Mouse (Mus musculus) stomach, embryonic 16.5 days (tissue): ENCODE results near the gene Pqbp1. TPM values are rescaled to one million over a fixed set of nuclear protein-coding genes. Genes with fewer than 3 reads are reported as not detected.

ENCODE experiments used
- ATAC-seq: fragments of 200-750 bp; cut with Nextera tagmentation; 2 replicates; pipeline ENCODE4 v1.8.0; 2017; ENCODE audit warnings: moderate number of reproducible peaks, moderate TSS enrichment; ENCODE audit not compliant: insufficient read depth, low FRiP score
- H3K27ac ChIP-seq: fragments of 300-500 bp; sonication (generic); 2 replicates; pipeline ENCODE4 v1.5.1; 2014; ENCODE audit warnings: low read length
- H3K27me3 ChIP-seq: fragments of 300-500 bp; sonication (generic); 2 replicates; pipeline ENCODE4 v1.6.1; 2014; ENCODE audit warnings: low read length, control low read depth, mixed read lengths; ENCODE audit not compliant: control insufficient read depth, insufficient read depth
- H3K36me3 ChIP-seq: fragments of 300-500 bp; sonication (generic); 2 replicates; pipeline ENCODE4 v1.6.1; 2014; ENCODE audit warnings: low read length; ENCODE audit not compliant: control insufficient read depth, insufficient read depth
- H3K4me1 ChIP-seq: fragments of 300-500 bp; sonication (generic); 2 replicates; pipeline ENCODE4 v1.6.1; 2014; ENCODE audit warnings: low read length, control low read depth, mixed read lengths; ENCODE audit not compliant: control insufficient read depth, insufficient read depth
- H3K4me2 ChIP-seq: fragments of 300-500 bp; sonication (generic); 2 replicates; pipeline ENCODE4 v1.6.1; 2014; ENCODE audit warnings: low read depth, low read length, mixed read lengths
- H3K4me3 ChIP-seq: fragments of 300-500 bp; sonication (generic); replicated peaks from 2 replicates; pipeline ENCODE4 v1.5.1; 2014; ENCODE audit warnings: mild to moderate bottlenecking, low read length
- H3K9ac ChIP-seq: fragments of 300-500 bp; sonication (generic); 2 replicates; pipeline ENCODE4 v1.6.1; 2014; ENCODE audit warnings: low read length
- H3K9me3 ChIP-seq: fragments of 300-500 bp; sonication (generic); replicated peaks from 2 replicates; pipeline ENCODE4 v1.6.1; 2016; ENCODE audit warnings: low read length, control low read depth; ENCODE audit not compliant: control insufficient read depth
- WGBS: fragments of 180-500 bp; shearing (Covaris S2); extraction: QIAGEN DNeasy Blood & Tissue Kit; methylation state at CpG from one replicate; pipeline ENCODE4 v1.1.7; 2014; 5-methylcytosine and 5-hydroxymethylcytosine counted together
- polyA plus RNA-seq: library from polyadenylated mRNA; unstranded; fragments of >200 nt; fragmentation: Nextera tagmentation; extraction: Ambion mirVana; gene quantifications from 2 replicates; pipeline ENCODE4 v1.2.1, GENCODE M21; 2015

The Pqbp1 gene
- polyA plus RNA-seq, result 99.8 and 104 TPM in 2 replicates

DNA sequence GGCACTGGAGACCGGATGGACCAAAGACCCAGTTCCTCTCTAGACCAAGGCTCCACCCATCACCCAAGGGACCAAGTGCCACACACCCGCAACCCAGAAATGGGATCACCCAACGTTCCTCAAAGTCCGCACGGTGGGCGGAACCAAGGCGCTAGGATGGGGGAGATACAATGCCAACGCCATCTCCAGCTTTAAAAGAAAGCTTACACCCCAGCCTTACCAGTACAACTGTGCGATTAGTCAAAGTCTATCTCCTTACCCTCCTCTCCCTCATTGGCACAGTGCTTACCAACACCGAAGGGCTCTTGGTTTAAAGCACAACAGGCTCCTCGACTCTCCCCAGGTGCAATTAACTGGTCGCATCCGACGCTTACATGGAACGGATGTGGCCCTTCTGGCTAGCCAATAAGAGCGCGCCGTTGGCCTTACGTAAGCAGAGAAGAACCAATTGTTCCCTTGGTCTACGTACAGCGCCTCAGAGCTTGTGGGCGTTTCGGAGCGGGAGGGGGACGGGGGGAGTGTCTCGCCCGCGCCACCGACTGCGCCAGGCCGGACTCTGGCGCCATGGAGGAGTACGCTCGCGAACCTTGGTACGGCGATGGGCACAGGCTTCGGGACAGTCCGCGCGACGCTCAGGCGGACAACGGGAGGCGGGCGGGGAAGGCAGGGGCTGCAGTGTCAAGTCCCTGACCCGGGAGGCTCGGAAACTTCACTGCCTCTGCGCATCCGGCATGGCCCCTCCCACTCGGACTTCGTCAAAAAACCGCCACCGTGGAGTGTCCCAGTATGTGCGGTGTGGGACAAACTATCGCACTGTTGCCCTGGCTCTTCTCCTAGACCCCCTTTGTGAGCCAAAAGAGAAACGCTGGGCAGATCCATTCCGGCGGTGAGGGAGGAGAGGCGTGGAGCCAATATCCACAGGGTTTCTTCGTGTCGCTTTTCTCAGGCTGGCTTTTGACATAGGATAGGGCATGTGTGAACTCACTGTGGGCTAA is at the start of gene Pqbp1, which contains the start of gene Timm17b:
Gene Pqbp1 (minus strand): TSS at position 390 of the 995 bp plus-strand sequence.
Gene Timm17b (plus strand): TSS at position 478 of the 995 bp plus-strand sequence.
- peak within 1 kb of the TSS; percentile 83 for H3K27ac ChIP-seq
- peak within 1 kb of the TSS; percentile 70 for H3K9ac ChIP-seq
- peak; percentile 99 for ATAC-seq
- no peaks in the 10 kb centered on the region for H3K9me3 ChIP-seq
- no peaks in the 10 kb centered on the region for H3K27me3 ChIP-seq
- H3K36me3 ChIP-seq, result peaks cover 4% of the 10 kb centered on the region; the same call in 1 of the 2 replicates
- 13% methylated on average over 61 of the region's 62 CpGs for WGBS
- H3K4me1 ChIP-seq, result no peaks in the 10 kb centered on the region
- H3K4me3 ChIP-seq, result peak within 1 kb of the TSS; percentile 61
- H3K4me2 ChIP-seq, result peak within 1 kb of the TSS; percentile 60

DNA sequence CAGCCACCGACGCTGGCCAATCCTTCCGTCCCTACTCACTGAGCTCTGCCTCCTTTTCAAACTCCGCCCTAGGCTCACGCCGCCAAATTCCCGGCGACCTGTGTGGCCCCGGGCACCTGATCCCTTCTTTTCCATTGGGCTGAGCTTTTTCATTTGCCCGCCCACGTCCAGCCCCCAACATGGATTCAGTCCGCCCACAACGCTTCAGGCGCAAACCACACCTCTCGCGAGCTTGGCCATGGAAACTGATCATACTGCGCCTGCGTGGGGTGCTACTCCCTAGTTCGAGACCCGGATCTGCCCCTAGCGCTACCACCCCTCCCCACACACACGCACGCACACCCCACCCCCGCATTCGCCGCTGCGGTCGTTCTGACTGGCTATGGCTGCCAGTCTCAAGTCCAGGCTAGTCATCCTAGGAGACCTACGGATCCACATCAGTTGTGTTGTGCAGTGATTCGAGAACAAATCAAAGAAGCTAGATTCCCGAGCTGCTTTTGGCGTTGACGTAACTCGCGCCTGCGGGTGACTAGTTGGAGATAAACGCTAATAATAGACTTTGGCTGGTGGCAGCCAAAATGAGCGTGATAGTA is 48.9 kb upstream of the Pqbp1 start:
- H3K4me2 ChIP-seq, result peak overlapping the region; percentile 56
- no peaks in the 10 kb centered on the region for H3K36me3 ChIP-seq
- no peaks in the 10 kb centered on the region for H3K4me1 ChIP-seq
- H3K4me3 ChIP-seq, result peak overlapping the region; percentile 56
- ATAC-seq, result peak; percentile 99
- peak overlapping the region; percentile 73 for H3K9ac ChIP-seq
- 12% methylated on average over 38 of the region's 38 CpGs for WGBS
- H3K27ac ChIP-seq, result no peak overlapping the region; the same call in 1 of the 2 replicates
- no peaks in the 10 kb centered on the region for H3K9me3 ChIP-seq
- H3K27me3 ChIP-seq, result no peaks in the 10 kb centered on the region

DNA sequence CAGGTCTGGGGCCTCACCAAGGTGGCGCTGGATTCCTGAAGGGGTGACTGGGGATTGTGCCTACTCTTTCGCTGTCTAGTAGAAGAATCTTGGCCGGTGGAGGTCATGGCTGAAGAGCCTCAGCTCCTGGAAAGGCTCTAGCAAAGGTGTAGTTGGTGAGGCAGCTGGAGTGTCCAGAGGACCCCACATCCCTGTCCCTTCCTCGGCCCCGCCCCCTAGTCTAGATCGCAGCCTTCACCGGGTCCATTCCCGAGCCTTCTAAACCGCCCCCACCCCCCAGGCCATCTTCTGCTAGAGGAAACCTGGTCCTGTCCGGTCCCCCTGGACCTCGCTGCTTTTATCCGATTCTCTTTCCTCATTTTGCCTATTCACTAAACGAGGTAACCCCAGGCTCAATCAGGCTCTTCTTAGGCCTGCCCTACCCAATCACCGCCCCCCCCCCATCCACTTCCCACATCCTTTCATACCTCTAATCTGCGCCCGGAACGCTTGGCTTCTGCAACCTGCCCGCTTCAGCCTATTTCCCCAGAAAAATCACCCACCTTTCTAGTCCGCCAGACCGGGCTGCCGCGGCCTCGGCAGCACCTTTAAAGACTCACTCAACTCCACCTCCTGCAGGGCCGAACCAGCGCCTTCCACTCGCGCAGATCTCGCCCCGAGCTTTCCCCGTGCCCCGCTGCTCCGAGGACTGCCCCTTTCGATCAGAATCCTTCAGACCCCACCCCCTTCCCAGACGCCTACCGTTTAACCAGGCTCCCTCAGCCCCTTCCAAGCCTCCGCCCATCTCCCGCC is 48.2 kb upstream of the Pqbp1 start, which contains the start of gene Hdac6:
Gene Hdac6 (minus strand): TSS at position 782 of the 792 bp plus-strand sequence.
- 21% methylated on average over 32 of the region's 37 CpGs for WGBS
- H3K9ac ChIP-seq, result peak within 1 kb of the TSS; percentile 73
- ATAC-seq, result 0 out of 2 replicates have a peak, but pooled peaks have one; percentile 0
- peak within 1 kb of the TSS; percentile 56 for H3K4me2 ChIP-seq
- peak within 1 kb of the TSS; percentile 56 for H3K4me3 ChIP-seq
- no peaks in the 10 kb centered on the region for H3K4me1 ChIP-seq
- H3K27me3 ChIP-seq, result no peaks in the 10 kb centered on the region
- no peak within 1 kb of the TSS; the same call in 1 of the 2 replicates for H3K27ac ChIP-seq
- no peaks in the 10 kb centered on the region for H3K36me3 ChIP-seq
- no peaks in the 10 kb centered on the region for H3K9me3 ChIP-seq

DNA sequence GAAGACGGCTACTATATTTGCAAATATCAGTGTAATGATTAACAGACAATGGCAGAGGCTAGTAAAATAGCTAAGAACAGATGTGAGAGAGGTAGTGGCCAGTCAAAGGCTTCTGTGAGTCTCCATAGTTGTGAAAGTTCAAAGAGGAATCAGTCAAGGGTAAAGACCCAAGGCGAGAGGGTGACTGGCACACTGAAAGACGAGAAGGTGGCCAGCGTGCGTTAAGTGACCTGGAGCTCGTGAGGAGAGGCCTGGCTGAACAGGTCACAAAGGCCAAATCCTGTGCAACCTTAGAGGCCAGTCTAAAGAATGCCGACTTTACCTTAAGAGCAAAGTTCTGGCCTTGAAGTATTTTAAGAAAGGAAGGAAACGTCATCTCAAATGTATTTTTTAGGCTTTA is 46.5 kb upstream of the Pqbp1 start:
- no peak for ATAC-seq
- WGBS, result 72% methylated on average over 8 of the region's 8 CpGs
- no peaks in the 10 kb centered on the region for H3K4me1 ChIP-seq
- no peaks in the 10 kb centered on the region for H3K36me3 ChIP-seq
- no peaks in the 10 kb centered on the region for H3K27me3 ChIP-seq
- no peak overlapping the region for H3K27ac ChIP-seq
- H3K9ac ChIP-seq, result no peak overlapping the region
- H3K4me2 ChIP-seq, result no peak overlapping the region
- H3K9me3 ChIP-seq, result no peaks in the 10 kb centered on the region
- no peak overlapping the region for H3K4me3 ChIP-seq

DNA sequence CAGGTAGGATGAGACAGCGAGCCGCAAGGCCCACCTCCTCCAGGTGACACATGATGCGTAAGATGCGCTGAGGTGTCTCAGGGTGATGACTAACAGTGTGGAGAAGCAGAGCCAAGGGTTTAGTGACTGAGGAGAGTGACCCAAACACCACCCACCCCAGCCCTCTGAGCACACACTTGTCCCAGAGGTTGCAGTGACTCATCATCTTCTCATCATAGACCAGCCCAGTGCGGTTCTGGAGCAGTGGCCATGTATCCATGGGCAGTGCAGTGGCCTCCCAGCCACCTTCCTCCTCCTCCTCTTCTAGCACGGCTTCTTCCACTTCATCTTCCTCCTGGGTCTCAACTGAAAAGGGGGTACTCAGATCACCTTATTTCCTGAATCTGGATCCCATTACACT is 38.6 kb upstream of the Pqbp1 start:
- Histone ChIP-seq H3K9ac (no peak overlapping the region), H3K9me3 (no peaks in the 10 kb centered on the region), H3K36me3 (no peaks in the 10 kb centered on the region), H3K4me3 (no peak overlapping the region), H3K27me3 (no peaks in the 10 kb centered on the region), H3K27ac (no peak overlapping the region), H3K4me1 (no peaks in the 10 kb centered on the region), H3K4me2 (no peak overlapping the region)
- 93% methylated on average over 6 of the region's 6 CpGs for WGBS
- ATAC-seq, result no peak

DNA sequence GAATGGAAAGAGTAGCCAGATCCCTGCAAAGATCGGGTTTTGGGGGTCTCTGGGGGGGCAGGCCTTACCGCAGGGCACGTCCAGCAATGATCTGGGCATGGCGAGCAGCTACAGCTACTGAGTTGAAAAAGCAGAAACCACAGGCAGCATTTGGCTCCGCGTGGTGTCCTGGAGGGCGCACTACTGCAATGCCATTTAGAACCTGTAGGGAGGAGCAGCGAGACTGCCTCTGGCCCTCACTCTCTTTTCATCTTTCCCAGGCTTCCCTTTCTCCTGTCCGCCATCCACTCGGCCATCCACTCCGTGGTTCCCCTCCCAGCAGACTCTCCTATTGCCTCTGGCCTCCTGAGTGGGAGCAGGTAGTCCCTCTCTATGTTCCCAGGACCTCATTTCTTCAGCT is 37.8 kb upstream of the Pqbp1 start:
- Histone ChIP-seq H3K4me2 (no peak overlapping the region), H3K4me1 (no peaks in the 10 kb centered on the region), H3K27me3 (no peaks in the 10 kb centered on the region), H3K4me3 (no peak overlapping the region), H3K9me3 (no peaks in the 10 kb centered on the region), H3K27ac (no peak overlapping the region), H3K9ac (no peak overlapping the region), H3K36me3 (no peaks in the 10 kb centered on the region)
- 44% methylated on average over 11 of the region's 11 CpGs for WGBS
- no peak for ATAC-seq

DNA sequence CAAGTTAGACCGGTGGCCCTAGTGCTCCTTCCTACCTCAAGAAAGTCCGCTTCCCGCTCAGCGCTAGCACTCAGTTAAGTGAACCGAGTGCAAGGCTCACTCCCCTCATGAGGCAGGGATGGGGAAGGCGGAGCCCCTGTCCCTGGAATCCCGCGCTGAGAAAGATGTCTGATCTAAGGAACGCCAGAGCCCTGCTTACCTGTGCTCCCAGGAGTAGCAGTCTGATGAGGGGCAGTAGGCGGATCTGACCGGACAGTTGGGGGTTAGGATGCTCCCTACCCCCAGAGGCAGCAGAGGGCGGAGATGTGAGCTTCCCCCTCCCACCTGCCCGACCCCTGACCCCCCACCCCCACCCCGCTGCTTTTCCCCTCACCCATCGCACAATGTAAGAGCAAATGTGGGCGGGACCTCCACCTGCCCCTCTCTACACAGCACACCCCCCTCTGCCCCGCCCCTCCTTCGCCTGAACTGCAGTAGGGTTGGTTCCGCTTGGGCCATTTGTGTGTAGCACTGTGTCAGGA is 29.3 kb upstream of the Pqbp1 start, which contains the start of gene Eras:
Gene Eras (minus strand): TSS at position 338 of the 521 bp plus-strand sequence.
- Histone ChIP-seq H3K27me3 (peaks cover 26% of the 10 kb centered on the region), H3K27ac (no peak within 1 kb of the TSS), H3K4me3 (no peak within 1 kb of the TSS), H3K4me2 (no peak within 1 kb of the TSS), H3K4me1 (no peaks in the 10 kb centered on the region), H3K36me3 (no peaks in the 10 kb centered on the region), H3K9me3 (no peaks in the 10 kb centered on the region; the same call in 1 of the 2 replicates), H3K9ac (no peak within 1 kb of the TSS)
- ATAC-seq, result no peak
- WGBS, result 14% methylated on average over 19 of the region's 19 CpGs

DNA sequence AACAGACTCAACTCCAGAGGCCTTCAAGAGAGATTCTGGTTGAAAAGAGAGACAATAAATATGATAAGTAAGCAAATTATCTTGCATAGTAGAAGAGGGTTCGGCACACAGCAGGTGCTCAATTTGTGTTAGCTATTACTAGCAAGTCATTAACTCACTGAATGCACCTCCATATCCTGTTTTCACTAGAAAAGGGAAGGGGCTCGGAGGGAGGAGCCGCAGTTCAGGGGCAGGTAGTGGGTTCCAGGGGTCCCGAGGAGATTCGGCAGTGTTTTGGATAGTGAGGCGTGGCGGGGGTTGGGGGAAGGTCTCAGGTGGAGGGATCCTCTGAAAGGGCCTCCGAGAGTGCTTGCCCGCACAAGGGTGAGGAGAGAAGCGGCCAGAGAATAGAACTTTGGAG is 28.0 kb upstream of the Pqbp1 start:
- no peak for ATAC-seq
- H3K27me3 ChIP-seq, result peaks cover 37% of the 10 kb centered on the region
- H3K4me2 ChIP-seq, result no peak overlapping the region
- H3K36me3 ChIP-seq, result no peaks in the 10 kb centered on the region
- no peaks in the 10 kb centered on the region for H3K4me1 ChIP-seq
- H3K9ac ChIP-seq, result no peak overlapping the region
- WGBS, result 25% methylated on average over 10 of the region's 10 CpGs
- H3K9me3 ChIP-seq, result no peaks in the 10 kb centered on the region; the same call in 1 of the 2 replicates
- no peak overlapping the region for H3K27ac ChIP-seq
- no peak overlapping the region for H3K4me3 ChIP-seq
